Mouse (Mus musculus) ovary, postnatal 10 days (tissue): Measurements from ENCODE around the gene Rab11fip4.

Experiments used
- DNase-seq: peaks from one replicate; pipeline ENCODE4 v3.0.0; 2022; ENCODE audit warnings: low spot score

Gene Rab11fip4

GRCm38 (mm10) chr11:79713184-79713583 lies 122.2 kb downstream of the Rab11fip4 start:
- DNase-seq, result no peak

DNA sequence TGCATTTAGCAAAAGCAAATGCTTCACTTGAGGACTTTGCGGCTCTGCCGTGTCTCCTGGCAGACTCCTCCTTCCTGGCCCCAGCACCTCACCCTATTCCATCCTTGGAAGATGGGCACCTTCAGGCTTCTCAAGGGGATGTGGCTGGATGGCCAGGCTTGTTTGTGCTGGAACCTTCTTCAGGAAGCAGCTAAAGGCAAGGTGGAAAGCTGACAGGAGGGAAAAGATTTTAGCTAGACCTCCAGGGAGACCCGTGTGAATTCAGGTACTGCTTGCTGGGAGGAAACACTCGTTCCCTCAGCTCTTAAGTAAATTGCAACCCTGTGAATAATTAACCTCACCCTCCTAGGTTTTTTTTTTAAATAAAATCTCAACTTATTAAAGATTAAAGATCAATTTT lies 122.7 kb downstream of the Rab11fip4 start:
- no peak for DNase-seq

GRCm38 (mm10) chr11:79714082-79714742 lies 123.2 kb downstream of the Rab11fip4 start:
- DNase-seq, result no peak

DNA sequence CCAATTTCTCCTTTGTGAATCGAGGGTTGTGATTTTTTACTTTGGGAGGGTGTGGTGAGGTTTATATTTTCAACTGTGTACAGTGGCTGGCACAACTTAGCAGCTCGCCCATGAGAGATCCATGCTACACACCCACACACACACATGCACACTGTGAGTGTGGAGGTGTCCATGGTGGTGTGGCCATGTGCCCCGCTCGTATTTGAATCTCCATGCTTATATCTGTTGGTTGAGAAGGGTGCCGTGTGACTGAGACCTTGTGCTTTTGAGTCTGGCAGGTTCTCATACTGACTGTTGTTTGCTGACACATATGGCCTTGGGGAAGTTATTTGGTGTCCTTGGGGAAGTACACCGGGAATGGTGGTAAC lies 123.7 kb downstream of the Rab11fip4 start:
- no peak for DNase-seq

GRCm38 (mm10) chr11:79715316-79715715 lies 124.3 kb downstream of the Rab11fip4 start:
- no peak for DNase-seq

- no peak for DNase-seq
Observed at GRCm38 (mm10) chr11:79715733-79716452, 124.9 kb downstream of the Rab11fip4 start.

DNA sequence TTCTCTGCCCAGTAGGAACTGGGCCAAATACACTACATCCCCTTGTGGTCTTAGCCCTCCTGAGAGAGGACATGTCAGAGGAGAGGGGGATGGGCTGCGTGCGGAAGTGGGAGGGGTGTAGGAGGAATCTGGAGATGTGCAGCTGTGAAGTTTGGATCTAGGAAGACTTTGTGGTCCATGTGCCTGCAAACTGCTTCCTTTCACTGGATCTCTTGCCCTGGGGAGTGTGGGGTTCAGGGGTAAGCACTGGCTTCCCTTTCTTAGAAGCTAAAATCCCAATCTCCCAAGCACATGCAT lies 125.4 kb downstream of the Rab11fip4 start:
- no peak for DNase-seq

DNA sequence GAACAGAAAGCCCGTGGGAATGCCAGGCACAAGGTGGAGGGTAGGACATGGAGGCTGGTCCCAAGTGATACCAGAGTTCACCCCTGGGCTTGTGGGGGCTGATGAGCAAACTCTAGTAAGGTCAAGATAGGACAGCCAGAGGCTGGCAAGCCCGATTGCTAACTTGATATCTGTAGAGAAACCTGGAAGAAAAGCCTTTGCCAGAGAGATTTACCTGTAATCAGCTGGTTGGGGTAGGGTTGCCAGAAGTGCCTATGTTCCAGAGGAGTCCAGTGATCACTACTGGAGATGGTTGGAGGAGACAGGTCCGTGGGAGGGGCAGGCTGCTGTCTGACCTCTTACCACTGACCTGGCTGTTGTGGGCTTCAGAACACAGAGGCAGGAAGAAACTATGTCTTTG lies 126.3 kb downstream of the Rab11fip4 start:
- no peak for DNase-seq

DNA sequence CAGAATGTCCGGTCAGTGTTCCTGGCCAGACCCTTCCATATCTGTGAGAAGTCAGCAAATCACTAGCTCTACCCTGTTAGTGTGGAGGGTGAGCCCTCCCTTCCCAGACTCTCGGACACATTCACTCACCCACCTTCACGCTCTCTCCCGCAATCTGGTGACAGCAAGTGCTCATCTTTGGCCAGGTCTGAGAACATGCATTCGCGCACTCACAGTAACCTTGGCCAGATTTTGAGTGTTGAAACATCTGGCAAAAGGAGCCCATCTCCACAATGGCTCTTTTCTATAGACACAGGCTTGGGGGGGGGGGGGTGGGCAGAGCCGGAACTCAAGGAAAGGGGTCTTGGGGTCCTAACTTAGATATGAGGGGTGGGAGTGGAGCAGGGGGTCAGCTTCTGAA lies 126.8 kb downstream of the Rab11fip4 start:
- DNase-seq, result no peak

- no peak for DNase-seq
Observed at GRCm38 (mm10) chr11:79718202-79718601, 127.2 kb downstream of the Rab11fip4 start.

DNA sequence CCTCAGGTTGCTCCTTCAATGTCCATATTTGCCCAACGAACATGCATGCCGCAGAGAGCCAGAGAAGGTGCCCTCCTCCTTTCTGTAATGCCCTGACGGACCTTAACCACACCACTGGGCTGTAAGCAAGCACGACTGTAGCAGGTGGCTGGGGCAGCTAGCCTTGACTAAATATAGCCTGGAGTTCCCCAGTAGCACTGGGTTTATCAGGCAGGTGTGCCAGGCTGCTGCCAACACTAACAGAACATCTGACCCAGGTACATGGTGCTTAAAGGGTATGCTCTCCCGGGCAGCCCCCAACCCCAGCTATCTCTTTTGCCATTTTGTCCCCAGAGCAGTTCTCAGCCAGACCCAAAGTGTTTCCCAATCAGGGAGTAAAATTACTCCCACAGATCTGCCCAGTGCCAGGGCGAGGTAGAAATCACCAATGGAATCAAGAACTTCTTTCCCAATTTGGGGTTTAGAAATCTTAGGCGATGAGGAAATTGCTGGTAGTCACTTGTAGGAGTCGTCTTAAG lies 127.9 kb downstream of the Rab11fip4 start:
- DNase-seq, result no peak

GRCm38 (mm10) chr11:79720737-79721136 lies 129.7 kb downstream of the Rab11fip4 start:
- no peak for DNase-seq

DNA sequence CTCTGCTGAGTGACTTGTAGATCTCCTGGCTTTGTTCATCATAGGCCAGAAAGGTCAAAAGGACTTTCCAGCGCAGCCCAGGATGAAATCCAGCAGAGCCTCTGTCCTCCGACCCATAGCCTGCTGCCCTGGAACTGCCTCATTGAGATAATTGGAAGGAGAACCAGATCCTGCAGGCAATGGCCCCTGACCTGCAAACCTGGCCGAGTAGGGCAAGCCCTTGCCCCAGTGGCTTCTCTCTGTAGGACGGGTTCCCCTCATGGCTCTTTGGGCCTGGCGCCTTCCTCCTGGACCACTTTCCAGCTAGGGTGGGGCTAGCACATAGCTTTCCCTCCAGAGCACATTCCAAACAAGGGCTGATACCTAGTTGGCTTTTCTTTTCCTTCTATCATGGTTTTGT lies 131.8 kb downstream of the Rab11fip4 start:
- DNase-seq, result no peak

- DNase-seq, result no peak
Observed at GRCm38 (mm10) chr11:79725005-79725404, 134.0 kb downstream of the Rab11fip4 start.

GRCm38 (mm10) chr11:79729231-79730047 lies 138.4 kb downstream of the Rab11fip4 start:
- DNase-seq, result peak; percentile 33

DNA sequence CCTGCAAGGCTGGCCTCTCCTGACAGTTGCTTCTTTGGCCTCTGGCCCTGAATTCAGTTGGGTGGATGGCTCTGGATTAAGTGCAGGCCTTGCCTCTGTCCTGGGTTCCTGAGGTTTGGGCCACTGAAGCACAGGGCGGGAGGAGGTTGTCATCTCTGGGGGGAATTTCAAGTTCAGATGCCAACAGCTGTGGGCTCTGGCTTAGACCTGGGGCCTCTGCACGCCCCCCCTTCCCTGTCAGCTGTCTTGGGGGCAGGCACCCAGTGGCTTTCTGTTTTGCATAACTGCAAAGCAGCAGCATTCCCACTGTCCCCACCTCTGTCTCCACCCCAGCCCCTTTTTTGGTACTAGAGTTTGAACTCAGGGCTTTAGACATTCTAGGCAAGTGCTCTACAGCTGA lies 139.4 kb downstream of the Rab11fip4 start:
- no peak for DNase-seq

GRCm38 (mm10) chr11:79731476-79731875 lies 140.5 kb downstream of the Rab11fip4 start:
- no peak for DNase-seq

DNA sequence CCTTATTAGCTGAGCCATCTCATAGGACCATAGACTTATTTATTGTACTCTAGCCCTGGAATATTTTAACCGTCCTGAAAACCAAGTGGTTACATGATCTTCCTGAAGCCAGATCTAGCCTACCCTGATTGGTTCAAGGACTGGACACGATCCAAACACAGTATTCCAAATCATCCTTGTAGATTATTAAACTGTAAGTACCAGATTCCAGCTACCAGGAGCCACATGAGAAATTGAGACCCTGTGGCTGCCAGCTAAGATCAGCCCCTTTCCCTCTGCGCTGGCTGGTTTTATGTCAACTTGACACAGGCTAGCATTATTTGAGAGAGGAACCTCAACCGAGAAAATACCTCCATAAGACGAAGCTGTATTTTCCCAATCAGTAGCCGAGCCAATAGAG lies 142.0 kb downstream of the Rab11fip4 start:
- DNase-seq, result no peak

DNA sequence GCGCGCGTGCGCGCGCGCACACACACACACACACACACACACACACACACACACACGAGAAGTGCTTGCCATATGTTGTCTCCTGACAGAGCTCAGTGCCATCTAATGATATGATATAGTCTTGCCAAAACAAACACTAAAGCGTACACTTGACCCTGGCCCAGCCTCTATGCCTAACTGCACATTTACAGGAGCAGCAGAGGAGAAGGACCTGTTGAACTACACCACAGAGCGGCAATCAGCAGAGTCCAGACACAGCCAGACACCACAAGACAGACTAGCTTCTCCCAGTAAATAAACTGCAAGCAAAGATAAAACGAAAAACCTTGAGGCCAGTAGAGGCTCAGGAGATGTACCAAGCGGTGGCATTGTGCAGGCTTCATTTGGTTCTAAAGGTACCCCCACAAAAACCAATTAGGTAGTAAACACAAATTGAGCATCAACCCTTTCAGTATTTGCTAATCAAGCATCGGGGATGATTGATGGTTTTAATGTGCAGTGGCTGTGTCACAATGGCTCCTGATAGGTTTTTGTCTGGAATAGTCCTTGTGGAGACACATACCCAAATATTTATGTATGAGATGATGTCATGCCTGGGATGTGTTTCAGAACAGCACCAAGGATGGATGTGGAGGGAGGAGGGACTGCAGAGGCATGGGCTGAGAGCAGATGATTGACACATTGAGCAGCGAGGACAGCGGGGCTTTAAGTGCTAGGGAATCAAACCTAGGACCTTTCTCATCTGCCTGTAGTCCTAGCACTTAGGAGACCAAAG lies 145.4 kb downstream of the Rab11fip4 start:
- no peak for DNase-seq

DNA sequence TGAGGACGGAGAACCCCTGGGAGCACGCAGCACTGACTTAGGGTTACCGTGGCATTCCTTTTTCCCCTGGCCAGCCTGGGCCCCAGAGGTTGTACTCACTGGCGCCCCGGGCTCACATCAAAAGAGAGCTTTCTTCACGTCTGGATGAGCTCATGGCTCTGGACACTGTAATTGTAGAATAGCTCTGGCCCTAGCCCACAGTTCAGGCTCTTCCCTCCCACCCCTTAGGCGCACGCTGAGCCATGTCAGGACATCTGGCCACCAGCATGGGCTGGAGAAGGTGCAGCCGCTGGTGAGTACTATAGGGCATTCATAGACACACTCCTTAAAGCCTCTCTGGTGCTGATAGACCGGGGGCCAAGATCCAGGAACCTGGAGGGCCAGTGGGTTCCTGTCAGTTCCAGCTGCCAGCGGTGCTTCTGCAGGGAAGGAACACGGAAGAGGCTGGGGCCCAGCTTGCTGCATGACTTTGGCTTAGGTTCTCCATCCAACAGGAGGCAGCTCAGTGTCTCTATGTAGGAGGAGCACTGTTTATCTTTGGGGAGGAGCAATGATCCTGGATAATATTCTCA lies 146.2 kb downstream of the Rab11fip4 start:
- DNase-seq, result no peak

GRCm38 (mm10) chr11:79737865-79738502 lies 147.0 kb downstream of the Rab11fip4 start:
- no peak for DNase-seq
